Mouse (Mus musculus) heart, postnatal 0 days (tissue): ENCODE data around the gene Tbc1d9b. TPM values are rescaled to one million over a fixed set of nuclear protein-coding genes. Genes with fewer than 3 reads are reported as not detected.
"Not testable (repeated sequence)": the region's sequence is repeated elsewhere in the genome, so short reads cannot be mapped to it uniquely, and the experiment has no call there.

Source experiments
- ATAC-seq: fragments of 200-750 bp; cut with Nextera tagmentation; 2 replicates; pipeline ENCODE4 v1.8.0; 2017; ENCODE audit warnings: low read depth, moderate number of reproducible peaks, moderate library complexity; ENCODE audit not compliant: insufficient read depth
- DNase-seq: peaks from one replicate; pipeline ENCODE4 v3.0.0-alpha.2; 2016; ENCODE audit warnings: low spot score
- H3K27ac ChIP-seq: fragments of 300-500 bp; sonication (generic); 2 replicates; pipeline ENCODE4 v1.5.1; 2014; ENCODE audit warnings: low read depth, mild to moderate bottlenecking
- H3K27me3 ChIP-seq: fragments of 300-500 bp; sonication (generic); 2 replicates; pipeline ENCODE4 v1.6.1; 2014; ENCODE audit warnings: low read length, mixed read lengths; ENCODE audit not compliant: control insufficient read depth, insufficient read depth
- H3K36me3 ChIP-seq: fragments of 300-500 bp; sonication (generic); replicated peaks from 2 replicates; pipeline ENCODE4 v1.6.1; 2014; ENCODE audit warnings: low read length, mixed read lengths; ENCODE audit not compliant: control insufficient read depth, insufficient read depth
- H3K4me1 ChIP-seq: fragments of 300-500 bp; sonication (generic); 2 replicates; pipeline ENCODE4 v1.6.1; 2014; ENCODE audit warnings: antibody characterized with exemption; ENCODE audit not compliant: control insufficient read depth, insufficient read depth
- H3K4me2 ChIP-seq: fragments of 300-500 bp; sonication (generic); 2 replicates; pipeline ENCODE4 v1.6.1; 2014; ENCODE audit warnings: low read depth, mild to moderate bottlenecking, low read length, moderate library complexity
- H3K4me3 ChIP-seq: fragments of 300-500 bp; sonication (generic); 2 replicates; pipeline ENCODE4 v1.5.1; 2014; ENCODE audit warnings: low read depth, low read length
- H3K9ac ChIP-seq: fragments of 300-500 bp; sonication (generic); replicated peaks from 2 replicates; pipeline ENCODE4 v1.6.1; 2014; ENCODE audit warnings: low read depth, low read length, mixed read lengths
- H3K9me3 ChIP-seq: fragments of 300-500 bp; sonication (generic); replicated peaks from 2 replicates; pipeline ENCODE4 v1.6.1; 2016; ENCODE audit warnings: low read length; ENCODE audit not compliant: control insufficient read depth
- CTCF ChIP-seq: IDR thresholded peaks from 2 replicates; pipeline ENCODE4 v1.5.1; 2016; ENCODE audit warnings: antibody characterized with exemption, control low read depth, low read depth
- EP300 ChIP-seq: IDR thresholded peaks from 2 replicates; pipeline ENCODE4 v1.6.1; 2016; ENCODE audit warnings: antibody characterized with exemption, low read depth
- WGBS: fragments of 180-500 bp; shearing (Covaris S2); extraction: QIAGEN DNeasy Blood & Tissue Kit; methylation state at CpG from one replicate; pipeline ENCODE4 v1.1.7; 2014; 5-methylcytosine and 5-hydroxymethylcytosine counted together
- polyA plus RNA-seq: library from polyadenylated mRNA; unstranded; fragments of >200 nt; fragmentation: Nextera tagmentation; extraction: Ambion mirVana; gene quantifications from 2 replicates; pipeline ENCODE4 v1.2.1, GENCODE M21; 2015
- total RNA-seq: library from RNA; depleted of rRNA; stranded (reverse); fragments of >200 nt; gene quantifications from 2 replicates; pipeline ENCODE4 v1.2.3, GENCODE M21; 2014; ENCODE audit warnings: low replicate concordance

Tbc1d9b gene
- total and polyA plus RNA-seq, 2 experiments from 2014 or later, result 18.4 to 37.6 TPM

GRCm38 (mm10) chr11:50162338-50163050 lies 31.3 kb downstream of the Tbc1d9b start:
- Histone ChIP-seq H3K27me3 (no peaks in the 10 kb centered on the region), H3K27ac (peak overlapping the region; percentile 13), H3K4me1 (no peaks in the 10 kb centered on the region), H3K4me2 (no peak overlapping the region), H3K36me3 (peaks cover 78% of the 10 kb centered on the region), H3K9ac (no peak overlapping the region), H3K4me3 (no peak overlapping the region), H3K9me3 (no peaks in the 10 kb centered on the region)
- DNase-seq (no peak), ATAC-seq (no peak)
- WGBS, result 96% methylated on average over 3 of the region's 3 CpGs
- TF ChIP-seq CTCF (no peak), EP300 (no peak)

GRCm38 (mm10) chr11:50168352-50168751 lies 37.2 kb downstream of the Tbc1d9b start:
- H3K27me3 ChIP-seq, result no peaks in the 10 kb centered on the region
- H3K4me2 ChIP-seq, result no peak overlapping the region
- H3K9me3 ChIP-seq, result no peaks in the 10 kb centered on the region
- H3K36me3 ChIP-seq, result peaks cover 58% of the 10 kb centered on the region
- H3K4me1 ChIP-seq, result no peaks in the 10 kb centered on the region
- TF ChIP-seq EP300 (no peak), CTCF (no peak)
- H3K4me3 ChIP-seq, result no peak overlapping the region
- no peak overlapping the region for H3K9ac ChIP-seq
- ATAC-seq (no peak), DNase-seq (no peak)
- 85% methylated on average over 5 of the region's 5 CpGs for WGBS
- H3K27ac ChIP-seq, result no peak overlapping the region

GRCm38 (mm10) chr11:50174111-50174729 lies 43.0 kb downstream of the Tbc1d9b start, which contains the start of gene Mrnip:
TSS of gene Mrnip (plus strand) at chr11:50174444.
- H3K27me3 ChIP-seq, DNase-seq, H3K9me3 ChIP-seq, H3K4me1 ChIP-seq: not testable (repeated sequence)
- peak within 1 kb of the TSS; percentile 61 for H3K9ac ChIP-seq
- WGBS, result 4% methylated on average over 19 of the region's 19 CpGs
- H3K4me2 ChIP-seq, result peak within 1 kb of the TSS; percentile 92
- ATAC-seq, result peak; percentile 32
- H3K27ac ChIP-seq, result peak within 1 kb of the TSS; percentile 64
- H3K36me3 ChIP-seq, result peaks cover 30% of the 10 kb centered on the region
- peak within 1 kb of the TSS; percentile 66 for H3K4me3 ChIP-seq

- DNase-seq, result peak; percentile 98
- Histone ChIP-seq H3K27ac (peak overlapping the region; percentile 57), H3K4me2 (peak overlapping the region; percentile 92), H3K4me3 (peak overlapping the region; percentile 66), H3K4me1 (peaks cover 6% of the 10 kb centered on the region), H3K27me3 (no peaks in the 10 kb centered on the region), H3K9ac (peak overlapping the region; percentile 61), H3K36me3 (peaks cover 24% of the 10 kb centered on the region), H3K9me3 (no peaks in the 10 kb centered on the region)
- no peak for TF ChIP-seq EP300
- no peak for TF ChIP-seq CTCF
- WGBS, result under 1% methylated on average over 27 of the region's 27 CpGs
- ATAC-seq, result peak; percentile 100
These were observed 43.6 kb downstream of the Tbc1d9b start for GRCm38 (mm10) chr11:50174730-50175187.

DNA sequence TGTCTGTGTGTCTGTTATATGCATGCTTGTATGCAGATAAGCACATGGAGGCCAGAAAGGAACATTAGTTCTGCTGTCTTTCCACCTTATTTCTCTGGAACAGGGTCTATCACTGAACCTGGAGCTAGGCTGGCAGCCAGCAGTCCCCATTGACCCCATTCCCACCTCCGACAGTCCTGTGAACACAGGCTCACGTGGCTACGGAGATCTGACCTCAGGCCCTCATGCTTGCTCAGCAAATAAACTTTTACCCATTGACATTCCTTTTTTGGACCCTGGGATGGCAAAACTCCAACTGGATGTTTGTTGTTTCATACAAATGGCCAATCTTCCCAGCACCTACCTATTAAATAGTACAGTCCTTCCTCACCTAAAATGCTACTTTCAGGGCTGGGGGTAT lies 45.2 kb downstream of the Tbc1d9b start:
- ATAC-seq, result no peak
- TF ChIP-seq EP300, result no peak
- no peak for TF ChIP-seq CTCF

More for the DNA sequence above, 45.2 kb downstream of the Tbc1d9b start:
- 69% methylated on average over 3 of the region's 3 CpGs for WGBS
- Histone ChIP-seq H3K27ac (no peak overlapping the region), H3K9ac (no peak overlapping the region), H3K9me3 (no peaks in the 10 kb centered on the region), H3K4me2 (no peak overlapping the region), H3K36me3 (peaks cover 14% of the 10 kb centered on the region), H3K4me1 (peaks cover 6% of the 10 kb centered on the region), H3K4me3 (no peak overlapping the region), H3K27me3 (no peaks in the 10 kb centered on the region)
- DNase-seq, result no peak
